Mouse (Mus musculus) limb, embryonic 12.5 days (tissue): ENCODE measurements around the gene Olfr456. TPM values are rescaled to one million over a fixed set of nuclear protein-coding genes. Genes with fewer than 3 reads are reported as not detected.
"Not testable (repeated sequence)": the region's sequence is repeated elsewhere in the genome, so short reads cannot be mapped to it uniquely, and the experiment has no call there.

Experiments used
- ATAC-seq: fragments of 200-750 bp; cut with Nextera tagmentation; 2 replicates; pipeline ENCODE4 v1.8.0; 2017; ENCODE audit warnings: low read depth, moderate TSS enrichment; ENCODE audit not compliant: insufficient number of reproducible peaks, insufficient read depth, low FRiP score, low TSS enrichment
- H3K27ac ChIP-seq: fragments of 300-500 bp; sonication (generic); 2 replicates; pipeline ENCODE4 v1.5.1; 2016; ENCODE audit warnings: mild to moderate bottlenecking, moderate library complexity
- H3K27me3 ChIP-seq: fragments of 300-500 bp; sonication (generic); 2 replicates; pipeline ENCODE4 v1.6.1; 2016; ENCODE audit warnings: mild to moderate bottlenecking, moderate library complexity
- H3K36me3 ChIP-seq: fragments of 300-500 bp; sonication (generic); 2 replicates; pipeline ENCODE4 v1.6.1; 2016; ENCODE audit warnings: mild to moderate bottlenecking, moderate library complexity
- H3K4me1 ChIP-seq: fragments of 300-500 bp; sonication (generic); replicated peaks from 2 replicates; pipeline ENCODE4 v1.6.1; 2016
- H3K4me2 ChIP-seq: fragments of 300-500 bp; sonication (generic); 2 replicates; pipeline ENCODE4 v1.6.1; 2016; ENCODE audit warnings: mild to moderate bottlenecking, moderate library complexity
- H3K4me3 ChIP-seq: fragments of 300-500 bp; sonication (generic); replicated peaks from 2 replicates; pipeline ENCODE4 v1.5.1; 2016; ENCODE audit warnings: mild to moderate bottlenecking
- H3K9ac ChIP-seq: fragments of 300-500 bp; sonication (generic); replicated peaks from 2 replicates; pipeline ENCODE4 v1.6.1; 2016; ENCODE audit warnings: mild to moderate bottlenecking, moderate library complexity
- H3K9me3 ChIP-seq: fragments of 300-500 bp; sonication (generic); 2 replicates; pipeline ENCODE4 v1.6.1; 2016; ENCODE audit warnings: mild to moderate bottlenecking, moderate library complexity
- WGBS: fragments of 180-500 bp; shearing (Covaris S2); methylation state at CpG from one replicate; pipeline ENCODE4 v1.1.7; 2016; 5-methylcytosine and 5-hydroxymethylcytosine counted together
- polyA plus RNA-seq: library from polyadenylated mRNA; unstranded; fragments of >200 nt; fragmentation: Nextera tagmentation; extraction: Ambion mirVana; gene quantifications from 2 replicates; pipeline ENCODE4 v1.2.1, GENCODE M21; 2016

The Olfr456 gene
- polyA plus RNA-seq = not detected in 2 replicates

- Histone ChIP-seq H3K27me3 (no peaks in the 10 kb centered on the region), H3K27ac (no peak within 1 kb of the TSS), H3K9me3 (no peaks in the 10 kb centered on the region), H3K4me1 (no peaks in the 10 kb centered on the region), H3K36me3 (no peaks in the 10 kb centered on the region), H3K9ac (no peak within 1 kb of the TSS), H3K4me3 (no peak within 1 kb of the TSS), H3K4me2 (no peak within 1 kb of the TSS)
- WGBS = 84% methylated on average over 1 of the region's 1 CpGs
- no peak for ATAC-seq
Measured at GRCm38 (mm10) chr6:42487114-42487513, at the start of gene Olfr456. TSS of gene Olfr456 (minus strand) at chr6:42487214.

- H3K4me1 ChIP-seq = no peaks in the 10 kb centered on the region
- no peak overlapping the region for H3K4me3 ChIP-seq
- WGBS = 62% methylated on average over 1 of the region's 1 CpGs
- no peak overlapping the region for H3K4me2 ChIP-seq
- no peaks in the 10 kb centered on the region for H3K9me3 ChIP-seq
- no peak overlapping the region for H3K27ac ChIP-seq
- H3K27me3 ChIP-seq = no peaks in the 10 kb centered on the region
- no peak for ATAC-seq
- no peak overlapping the region for H3K9ac ChIP-seq
- no peaks in the 10 kb centered on the region for H3K36me3 ChIP-seq
Measured at GRCm38 (mm10) chr6:42513461-42513860, 26.4 kb upstream of the Olfr456 start.

DNA sequence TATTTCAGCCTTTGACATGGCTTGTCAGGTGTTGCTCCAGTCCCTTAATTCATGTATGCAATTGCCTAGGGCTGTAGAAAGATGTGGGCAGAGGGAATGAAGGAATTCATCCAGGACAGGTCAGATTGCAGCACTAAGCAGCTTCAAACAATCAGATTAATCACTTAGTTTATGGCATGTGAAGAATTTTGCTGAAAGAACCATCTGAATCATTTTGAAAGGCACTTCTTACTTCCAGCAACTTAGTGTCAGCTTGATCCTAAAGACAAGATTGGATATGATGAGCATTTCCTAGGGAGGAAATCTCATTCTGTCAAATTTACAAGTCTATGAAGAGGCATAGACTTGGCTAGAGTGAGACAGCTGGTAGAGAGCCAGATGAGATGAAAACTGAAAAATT lies 22.3 kb upstream of the Olfr456 start:
- Histone ChIP-seq H3K4me1 (no peaks in the 10 kb centered on the region), H3K4me2 (no peak overlapping the region), H3K9me3 (no peaks in the 10 kb centered on the region), H3K9ac (no peak overlapping the region), H3K27ac (no peak overlapping the region), H3K36me3 (no peaks in the 10 kb centered on the region), H3K4me3 (no peak overlapping the region), H3K27me3 (no peaks in the 10 kb centered on the region)
- no peak for ATAC-seq

GRCm38 (mm10) chr6:42503478-42503877 lies 16.5 kb upstream of the Olfr456 start:
- no peak overlapping the region for H3K4me2 ChIP-seq
- no peak overlapping the region for H3K4me3 ChIP-seq
- H3K27me3 ChIP-seq = no peaks in the 10 kb centered on the region
- no peak overlapping the region for H3K9ac ChIP-seq
- no peaks in the 10 kb centered on the region for H3K9me3 ChIP-seq
- H3K36me3 ChIP-seq = no peaks in the 10 kb centered on the region
- no peaks in the 10 kb centered on the region for H3K4me1 ChIP-seq
- WGBS = 93% methylated on average over 2 of the region's 2 CpGs
- ATAC-seq = no peak
- H3K27ac ChIP-seq = no peak overlapping the region

DNA sequence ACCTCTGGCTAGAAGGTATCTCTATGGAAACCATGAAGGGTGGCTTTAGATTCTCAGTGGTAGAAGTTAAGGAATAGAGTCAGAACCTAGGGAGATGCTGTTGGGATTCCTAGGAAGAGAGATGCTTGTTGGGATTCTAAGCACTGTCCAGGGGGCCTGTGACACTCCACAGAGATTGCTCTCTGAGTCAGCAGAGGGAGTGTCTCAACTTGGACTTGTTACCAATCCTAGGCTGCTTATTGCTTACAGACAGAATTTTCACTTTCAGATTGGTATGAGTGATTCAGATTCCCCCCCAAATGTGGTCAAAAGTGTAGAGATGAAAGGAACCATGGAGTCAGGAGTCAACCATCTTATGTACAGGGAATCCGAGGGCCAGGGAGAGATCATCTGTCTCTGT lies 2.7 kb upstream of the Olfr456 start:
- H3K36me3 ChIP-seq = no peaks in the 10 kb centered on the region
- no peak for ATAC-seq
- H3K9ac ChIP-seq = no peak overlapping the region
- H3K4me1 ChIP-seq = no peaks in the 10 kb centered on the region
- H3K4me3 ChIP-seq = no peak overlapping the region
- no peak overlapping the region for H3K4me2 ChIP-seq
- no peaks in the 10 kb centered on the region for H3K27me3 ChIP-seq
- 63% methylated on average over 1 of the region's 1 CpGs for WGBS
- H3K27ac ChIP-seq = no peak overlapping the region
- no peaks in the 10 kb centered on the region for H3K9me3 ChIP-seq

DNA sequence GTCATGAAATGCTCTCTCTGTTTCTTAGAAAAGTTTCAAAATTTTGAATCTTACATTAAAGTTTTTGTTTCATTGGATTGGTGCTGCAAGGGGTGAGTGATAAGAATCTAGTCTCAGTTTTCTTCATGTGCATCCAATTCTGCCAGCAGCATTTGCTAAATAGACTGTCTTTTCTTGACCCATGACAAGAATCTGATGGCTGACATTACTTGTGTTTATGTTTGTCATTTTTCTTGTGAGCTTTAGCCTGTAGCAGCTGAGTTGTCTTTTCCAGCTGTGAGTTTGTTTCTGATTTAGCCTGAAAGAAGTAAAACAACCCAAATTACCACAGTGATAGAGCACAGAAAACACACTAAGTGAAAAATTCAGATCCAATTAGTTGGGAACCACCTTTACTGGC lies 2.4 kb downstream of the Olfr456 start:
- no peak overlapping the region for H3K27ac ChIP-seq
- no peaks in the 10 kb centered on the region for H3K4me1 ChIP-seq
- ATAC-seq = no peak
- H3K9me3 ChIP-seq = no peaks in the 10 kb centered on the region
- no peak overlapping the region for H3K9ac ChIP-seq
- H3K36me3 ChIP-seq = no peaks in the 10 kb centered on the region
- no peak overlapping the region for H3K4me3 ChIP-seq
- H3K27me3 ChIP-seq = no peaks in the 10 kb centered on the region
- H3K4me2 ChIP-seq = no peak overlapping the region

- no peak within 1 kb of the TSS for H3K9ac ChIP-seq
- no peak within 1 kb of the TSS for H3K27ac ChIP-seq
- no peak within 1 kb of the TSS for H3K4me2 ChIP-seq
- no peaks in the 10 kb centered on the region for H3K36me3 ChIP-seq
- no peaks in the 10 kb centered on the region for H3K9me3 ChIP-seq
- H3K4me1 ChIP-seq = no peaks in the 10 kb centered on the region
- WGBS = 81% methylated on average over 1 of the region's 1 CpGs
- H3K4me3 ChIP-seq = no peak within 1 kb of the TSS
- no peak for ATAC-seq
- H3K27me3 ChIP-seq = no peaks in the 10 kb centered on the region
Measured at GRCm38 (mm10) chr6:42476235-42476634, 10.8 kb downstream of the Olfr456 start, which contains the start of gene Olfr457. TSS of gene Olfr457 (minus strand) at chr6:42476335.

- ATAC-seq, H3K27me3 ChIP-seq, H3K4me2 ChIP-seq, H3K27ac ChIP-seq, H3K36me3 ChIP-seq, H3K9ac ChIP-seq, H3K4me3 ChIP-seq, H3K9me3 ChIP-seq, H3K4me1 ChIP-seq: not testable (repeated sequence)
- WGBS = 90% methylated on average over 4 of the region's 4 CpGs
Measured at GRCm38 (mm10) chr6:42471298-42471697, 15.7 kb downstream of the Olfr456 start.

- H3K36me3 ChIP-seq = no peaks in the 10 kb centered on the region
- 94% methylated on average over 4 of the region's 4 CpGs for WGBS
- no peak overlapping the region for H3K9ac ChIP-seq
- no peaks in the 10 kb centered on the region for H3K4me1 ChIP-seq
- no peak overlapping the region for H3K4me3 ChIP-seq
- H3K27ac ChIP-seq = no peak overlapping the region
- ATAC-seq = no peak
- no peak overlapping the region for H3K4me2 ChIP-seq
- H3K9me3 ChIP-seq = no peaks in the 10 kb centered on the region
- H3K27me3 ChIP-seq = no peaks in the 10 kb centered on the region
Measured at GRCm38 (mm10) chr6:42470542-42470941, 16.5 kb downstream of the Olfr456 start.

- Histone ChIP-seq H3K9me3 (no peaks in the 10 kb centered on the region), H3K9ac (no peak within 1 kb of the TSS), H3K4me3 (no peak within 1 kb of the TSS), H3K4me1 (no peaks in the 10 kb centered on the region), H3K27ac (no peak within 1 kb of the TSS), H3K4me2 (no peak within 1 kb of the TSS), H3K27me3 (no peaks in the 10 kb centered on the region), H3K36me3 (no peaks in the 10 kb centered on the region)
- ATAC-seq = no peak
- WGBS = 87% methylated on average over 1 of the region's 1 CpGs
Measured at GRCm38 (mm10) chr6:42465096-42465495, 21.9 kb downstream of the Olfr456 start, which contains the start of gene Olfr458. TSS of gene Olfr458 (minus strand) at chr6:42465196.

DNA sequence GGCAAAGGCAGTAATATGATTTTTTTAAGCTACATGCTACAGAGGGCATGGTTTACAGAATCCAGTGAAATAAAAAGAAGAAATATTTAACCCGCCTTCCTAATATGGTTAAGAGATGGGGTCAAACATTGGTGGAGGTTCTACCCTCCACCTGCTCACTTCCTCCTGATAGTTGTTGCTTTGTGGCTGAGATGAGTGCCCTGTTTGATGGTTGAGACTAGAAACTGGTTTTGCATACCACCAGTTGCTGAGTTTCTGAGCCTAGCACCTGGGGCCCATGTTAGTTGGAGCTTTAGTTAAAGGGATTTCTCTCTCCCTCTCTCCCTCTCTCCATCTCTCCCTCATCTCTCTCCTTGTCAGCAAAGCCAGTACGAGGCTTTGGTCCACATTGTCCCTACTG lies 39.6 kb downstream of the Olfr456 start:
- no peak for ATAC-seq
- no peaks in the 10 kb centered on the region for H3K36me3 ChIP-seq
- no peak overlapping the region for H3K9ac ChIP-seq
- no peak overlapping the region for H3K4me3 ChIP-seq
- no peak overlapping the region for H3K27ac ChIP-seq
- H3K9me3 ChIP-seq = no peaks in the 10 kb centered on the region
- H3K4me1 ChIP-seq = no peaks in the 10 kb centered on the region
- H3K27me3 ChIP-seq = no peaks in the 10 kb centered on the region
- H3K4me2 ChIP-seq = no peak overlapping the region
- whole genome bisulfite sequencing = 74% methylated on average over 2 of the region's 2 CpGs

DNA sequence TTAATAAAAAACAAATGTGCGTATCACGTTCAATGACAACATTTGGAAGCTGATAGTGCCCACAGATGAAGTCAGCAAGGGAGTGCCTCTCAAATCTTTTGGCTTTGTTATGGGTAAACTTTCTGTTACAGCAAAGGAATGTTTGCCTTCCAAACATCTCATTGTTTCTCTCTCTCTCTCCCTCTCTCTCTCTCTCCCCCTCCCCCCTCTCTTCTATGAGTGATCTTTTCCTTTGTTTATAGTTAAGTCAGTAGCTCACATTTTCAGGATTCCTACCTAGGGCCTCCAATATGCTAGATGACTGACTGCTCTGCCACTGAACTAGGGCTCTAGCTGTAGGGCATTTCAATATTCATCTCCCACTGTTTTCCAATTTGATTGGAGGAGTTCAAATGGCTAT lies 42.5 kb downstream of the Olfr456 start:
- no peak for ATAC-seq
- Histone ChIP-seq H3K36me3 (no peaks in the 10 kb centered on the region), H3K4me1 (no peaks in the 10 kb centered on the region), H3K27ac (no peak overlapping the region), H3K4me3 (no peak overlapping the region), H3K4me2 (no peak overlapping the region), H3K9me3 (no peaks in the 10 kb centered on the region), H3K27me3 (no peaks in the 10 kb centered on the region), H3K9ac (no peak overlapping the region)
- WGBS = 84% methylated on average over 2 of the region's 2 CpGs
